Mouse (Mus musculus): ENCODE results near the gene Sema3f.

DNA sequence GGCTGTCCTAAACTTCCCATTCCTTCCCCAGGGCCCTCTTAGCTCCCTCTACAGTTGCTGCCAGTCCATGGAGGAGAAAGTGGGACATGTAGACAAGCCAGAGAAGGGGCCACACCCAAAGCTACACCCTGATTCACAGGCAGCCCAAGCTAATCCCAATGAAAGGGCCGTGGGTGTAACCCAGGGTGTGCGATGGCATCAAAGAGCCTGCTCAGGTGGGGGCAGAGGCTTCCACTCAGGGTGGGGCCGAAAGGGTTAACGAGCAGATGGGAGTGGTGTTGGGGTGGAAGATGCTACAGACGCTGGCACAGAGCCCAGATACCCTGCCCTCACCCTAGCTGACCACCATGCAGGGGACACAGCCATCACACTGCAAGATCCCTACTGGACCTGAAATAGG is 17.5 kb downstream of the Sema3f start:
- no peak for TF ChIP-seq CTCF (IDR thresholded peaks at IDR 0.05; ENCODE audit: insufficient read depth, low read depth, low read length)
- TF ChIP-seq POLR2A (IDR thresholded peaks at IDR 0.05; ENCODE audit: insufficient read depth, low read depth, low read length), result no peak
